Mouse (Mus musculus): ENCODE data around the gene Vps41. TPM values are rescaled to one million over a fixed set of nuclear protein-coding genes. Genes with fewer than 3 reads are reported as not detected.

The Vps41 gene
- polyA plus RNA-seq, 1 experiment from 2014 or later, result 52.7 TPM

DNA sequence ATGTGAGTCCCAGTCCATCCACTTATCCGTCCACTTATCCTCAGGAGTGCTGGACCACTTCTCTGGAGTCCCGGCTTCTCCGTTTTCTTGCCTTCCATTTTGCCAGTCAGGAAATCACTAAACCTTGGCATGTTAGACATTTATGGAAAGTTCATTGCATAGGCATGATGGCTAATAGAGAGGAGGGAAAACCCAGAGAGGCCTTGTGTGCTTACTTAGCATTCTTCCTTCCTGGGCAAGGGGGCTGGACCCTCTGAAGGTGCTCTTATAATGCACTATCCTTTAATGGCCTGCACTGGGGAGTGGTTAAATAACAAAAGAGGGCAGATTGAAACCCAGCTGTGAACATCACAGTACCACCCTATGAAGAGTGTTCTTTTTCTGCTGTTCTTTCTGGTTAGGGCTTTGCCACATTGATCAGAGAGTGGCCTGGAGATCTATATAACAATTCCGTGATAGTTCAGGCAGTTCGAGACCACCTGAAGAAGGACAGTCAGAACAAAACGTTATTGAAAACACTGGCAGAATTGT, 124.7 kb downstream of the Vps41 start:
- H3K9ac ChIP-seq, result no peak overlapping the region
- no peak for ATAC-seq (ENCODE audit: insufficient number of reproducible peaks, low FRiP score)
- no peak overlapping the region for H3K27ac ChIP-seq (ENCODE audit: poor library complexity, severe bottlenecking)
- whole genome bisulfite sequencing, result 84% methylated on average over 6 of the region's 6 CpGs
- peaks cover 5% of the 10 kb centered on the region for H3K36me3 ChIP-seq
- no peaks in the 10 kb centered on the region for H3K9me3 ChIP-seq (replicated peaks)
- no peaks in the 10 kb centered on the region for H3K4me1 ChIP-seq (replicated peaks)
- H3K27me3 ChIP-seq (replicated peaks), result no peaks in the 10 kb centered on the region
- H3K4me2 ChIP-seq, result no peak overlapping the region
- H3K4me3 ChIP-seq, result no peak overlapping the region

DNA sequence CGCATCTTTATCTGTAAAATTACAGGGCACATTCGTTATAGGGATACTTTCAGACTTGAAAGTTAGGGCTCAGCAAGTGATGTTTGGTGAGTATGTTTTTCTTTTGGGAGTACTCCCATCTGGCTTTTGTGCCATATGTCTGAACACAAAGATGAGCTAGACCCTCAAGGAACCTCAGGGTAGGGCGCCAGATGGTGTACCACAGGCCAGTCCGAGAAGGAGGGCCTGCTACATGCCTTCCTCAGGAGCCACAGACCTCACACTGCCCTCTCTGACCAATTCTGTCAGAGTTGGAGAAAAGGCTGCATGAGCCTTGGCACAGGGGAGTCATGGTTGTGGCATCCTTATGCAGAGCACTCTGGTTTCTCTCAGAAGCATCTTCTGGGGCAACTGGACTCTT, 125.5 kb downstream of the Vps41 start:
- peaks cover 5% of the 10 kb centered on the region for H3K36me3 ChIP-seq
- no peak overlapping the region for H3K27ac ChIP-seq (ENCODE audit: poor library complexity, severe bottlenecking)
- H3K9ac ChIP-seq, result no peak overlapping the region
- H3K4me3 ChIP-seq, result no peak overlapping the region
- WGBS, result 80% methylated on average over 4 of the region's 4 CpGs
- H3K9me3 ChIP-seq (replicated peaks), result no peaks in the 10 kb centered on the region
- H3K27me3 ChIP-seq (replicated peaks), result no peaks in the 10 kb centered on the region
- ATAC-seq (ENCODE audit: insufficient number of reproducible peaks, low FRiP score), result no peak
- H3K4me2 ChIP-seq, result no peak overlapping the region
- H3K4me1 ChIP-seq (replicated peaks), result peaks cover 3% of the 10 kb centered on the region; the same call in 1 of the 2 replicates

- no peak for ATAC-seq (ENCODE audit: insufficient number of reproducible peaks, low FRiP score)
- Histone ChIP-seq H3K4me3 (no peak overlapping the region), H3K9me3 (replicated peaks) (no peaks in the 10 kb centered on the region), H3K27ac (ENCODE audit: poor library complexity, severe bottlenecking) (no peak overlapping the region), H3K4me1 (replicated peaks) (peaks cover 4% of the 10 kb centered on the region; the same call in 1 of the 2 replicates), H3K36me3 (peaks cover 8% of the 10 kb centered on the region), H3K27me3 (replicated peaks) (no peaks in the 10 kb centered on the region), H3K9ac (no peak overlapping the region), H3K4me2 (no peak overlapping the region)
- WGBS, result 93% methylated on average over 1 of the region's 1 CpGs
These were observed 126.5 kb downstream of the Vps41 start for GRCm38 (mm10) chr13:18843546-18843945.

GRCm38 (mm10) chr13:18847386-18847785, 130.3 kb downstream of the Vps41 start:
- peaks cover 4% of the 10 kb centered on the region; the same call in 1 of the 2 replicates for H3K4me1 ChIP-seq (replicated peaks)
- peaks cover 16% of the 10 kb centered on the region for H3K36me3 ChIP-seq
- no peak overlapping the region for H3K27ac ChIP-seq (ENCODE audit: poor library complexity, severe bottlenecking)
- ATAC-seq (ENCODE audit: insufficient number of reproducible peaks, low FRiP score), result no peak
- H3K4me2 ChIP-seq, result no peak overlapping the region
- no peaks in the 10 kb centered on the region for H3K9me3 ChIP-seq (replicated peaks)
- no peak overlapping the region for H3K9ac ChIP-seq
- no peaks in the 10 kb centered on the region for H3K27me3 ChIP-seq (replicated peaks)
- no peak overlapping the region for H3K4me3 ChIP-seq
- 21% methylated on average over 3 of the region's 3 CpGs for WGBS

DNA sequence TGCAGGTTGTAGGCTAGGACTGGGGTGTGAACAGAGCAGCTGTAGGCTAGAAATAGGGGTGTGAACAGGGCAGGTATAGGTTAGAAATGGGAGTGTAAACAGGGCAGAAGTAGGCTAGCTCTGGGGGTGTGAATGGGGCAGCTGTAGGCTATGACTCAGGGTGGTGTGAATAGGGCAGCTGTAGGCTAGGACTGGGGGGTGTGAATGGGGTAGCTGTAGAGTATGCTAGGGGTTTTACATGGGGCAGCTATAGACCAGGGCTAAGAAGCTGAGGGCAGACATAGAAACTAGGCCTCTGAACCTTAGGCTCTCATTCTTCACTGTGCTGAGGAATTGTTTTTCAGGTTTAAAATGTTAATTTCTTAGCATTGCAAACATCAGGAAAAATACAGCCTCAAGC, 132.5 kb downstream of the Vps41 start:
- no peak overlapping the region for H3K27ac ChIP-seq (ENCODE audit: poor library complexity, severe bottlenecking)
- H3K4me2 ChIP-seq, result no peak overlapping the region
- no peak overlapping the region for H3K9ac ChIP-seq
- H3K4me3 ChIP-seq, result no peak overlapping the region
- no peak for ATAC-seq (ENCODE audit: insufficient number of reproducible peaks, low FRiP score)
- H3K4me1 ChIP-seq (replicated peaks), result peaks cover 4% of the 10 kb centered on the region; the same call in 1 of the 2 replicates
- H3K27me3 ChIP-seq (replicated peaks), result no peaks in the 10 kb centered on the region
- H3K9me3 ChIP-seq (replicated peaks), result no peaks in the 10 kb centered on the region
- H3K36me3 ChIP-seq, result peaks cover 19% of the 10 kb centered on the region

- H3K4me2 ChIP-seq, result no peak overlapping the region
- H3K4me1 ChIP-seq (replicated peaks), result peaks cover 4% of the 10 kb centered on the region; the same call in 1 of the 2 replicates
- ATAC-seq (ENCODE audit: insufficient number of reproducible peaks, low FRiP score), result no peak
- H3K9ac ChIP-seq, result no peak overlapping the region
- peaks cover 17% of the 10 kb centered on the region for H3K36me3 ChIP-seq
- no peaks in the 10 kb centered on the region for H3K9me3 ChIP-seq (replicated peaks)
- H3K4me3 ChIP-seq, result no peak overlapping the region
- no peaks in the 10 kb centered on the region for H3K27me3 ChIP-seq (replicated peaks)
- no peak overlapping the region for H3K27ac ChIP-seq (ENCODE audit: poor library complexity, severe bottlenecking)
- WGBS, result 72% methylated on average over 4 of the region's 4 CpGs
These were observed 134.1 kb downstream of the Vps41 start for GRCm38 (mm10) chr13:18851182-18851581.

DNA sequence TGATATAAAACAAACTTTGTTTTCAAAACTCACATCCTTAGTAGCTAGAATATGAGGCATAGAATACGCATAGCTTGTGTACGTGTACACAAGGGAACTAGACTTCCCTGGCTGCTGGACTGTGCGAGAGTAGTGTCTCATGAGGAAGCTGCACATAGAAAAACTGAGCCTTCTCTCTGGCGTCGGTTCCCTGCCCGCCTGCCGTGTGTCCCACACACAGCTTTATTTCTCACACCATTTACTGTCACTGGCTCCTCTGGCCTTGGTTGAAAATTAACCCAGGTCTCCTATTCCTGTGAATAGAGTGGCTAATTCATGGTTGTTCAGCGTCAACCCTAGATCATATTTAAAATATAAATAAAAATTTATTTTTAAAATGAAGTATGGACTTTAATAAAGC, 135.6 kb downstream of the Vps41 start:
- WGBS, result 90% methylated on average over 8 of the region's 8 CpGs
- Histone ChIP-seq H3K36me3 (peaks cover 18% of the 10 kb centered on the region), H3K27ac (ENCODE audit: poor library complexity, severe bottlenecking) (no peak overlapping the region), H3K9me3 (replicated peaks) (no peaks in the 10 kb centered on the region), H3K4me1 (replicated peaks) (no peaks in the 10 kb centered on the region), H3K9ac (no peak overlapping the region), H3K4me3 (no peak overlapping the region), H3K27me3 (replicated peaks) (no peaks in the 10 kb centered on the region), H3K4me2 (no peak overlapping the region)
- ATAC-seq (ENCODE audit: insufficient number of reproducible peaks, low FRiP score), result no peak

DNA sequence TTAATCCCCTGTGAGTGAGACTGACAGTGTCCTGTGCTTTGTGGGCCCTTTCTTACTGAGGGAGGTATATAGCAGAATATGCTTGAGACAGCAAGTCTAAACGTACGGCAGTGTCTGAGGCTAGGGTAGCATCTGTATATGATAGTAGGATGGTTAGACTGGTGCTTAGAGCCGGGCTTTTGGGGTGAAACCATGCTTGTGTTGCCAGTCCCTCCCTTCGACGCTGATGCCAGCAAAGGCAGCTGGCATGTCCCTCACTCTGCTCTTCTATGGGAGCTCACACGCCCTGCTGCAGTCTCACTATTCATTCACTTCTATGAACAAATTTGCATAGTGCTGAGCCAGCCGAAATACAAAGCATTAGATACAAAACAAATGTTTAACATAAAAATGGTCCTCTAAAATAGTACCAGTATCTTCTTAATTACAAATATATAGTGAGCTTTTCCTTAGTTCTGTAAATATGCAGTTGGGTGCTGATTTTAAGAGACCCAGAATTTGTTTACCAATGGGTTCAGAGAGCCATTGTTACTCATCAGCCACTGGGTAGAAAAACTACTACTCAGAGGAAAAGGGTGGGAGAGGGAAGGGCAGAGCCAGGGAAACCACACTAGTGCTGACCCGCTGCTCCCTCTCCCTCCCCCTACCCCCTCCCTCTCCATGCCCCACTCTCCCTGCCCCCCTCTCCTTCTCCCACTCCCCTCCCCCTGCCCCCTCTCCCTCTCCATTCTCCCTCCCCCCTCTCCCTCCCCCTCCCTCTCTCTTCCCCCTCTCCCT, 139.1 kb downstream of the Vps41 start:
- Histone ChIP-seq H3K36me3 (peaks cover 6% of the 10 kb centered on the region), H3K4me2 (no peak overlapping the region), H3K4me3 (no peak overlapping the region), H3K9ac (no peak overlapping the region), H3K9me3 (replicated peaks) (no peaks in the 10 kb centered on the region), H3K4me1 (replicated peaks) (no peaks in the 10 kb centered on the region), H3K27me3 (replicated peaks) (no peaks in the 10 kb centered on the region), H3K27ac (ENCODE audit: poor library complexity, severe bottlenecking) (no peak overlapping the region)
- 80% methylated on average over 8 of the region's 8 CpGs for WGBS
- no peak for ATAC-seq (ENCODE audit: insufficient number of reproducible peaks, low FRiP score)

GRCm38 (mm10) chr13:18858183-18858582, 141.1 kb downstream of the Vps41 start:
- H3K9ac ChIP-seq, result no peak overlapping the region
- WGBS, result 76% methylated on average over 4 of the region's 4 CpGs
- H3K9me3 ChIP-seq (replicated peaks), result no peaks in the 10 kb centered on the region
- no peak overlapping the region for H3K27ac ChIP-seq (ENCODE audit: poor library complexity, severe bottlenecking)
- peaks cover 16% of the 10 kb centered on the region for H3K36me3 ChIP-seq
- no peaks in the 10 kb centered on the region for H3K4me1 ChIP-seq (replicated peaks)
- H3K4me3 ChIP-seq, result no peak overlapping the region
- ATAC-seq (ENCODE audit: insufficient number of reproducible peaks, low FRiP score), result no peak
- H3K4me2 ChIP-seq, result no peak overlapping the region
- H3K27me3 ChIP-seq (replicated peaks), result no peaks in the 10 kb centered on the region

GRCm38 (mm10) chr13:18859389-18859788, 142.3 kb downstream of the Vps41 start:
- Histone ChIP-seq H3K4me1 (replicated peaks) (no peaks in the 10 kb centered on the region), H3K36me3 (peaks cover 26% of the 10 kb centered on the region), H3K4me3 (no peak overlapping the region), H3K27ac (ENCODE audit: poor library complexity, severe bottlenecking) (no peak overlapping the region), H3K27me3 (replicated peaks) (no peaks in the 10 kb centered on the region), H3K9ac (no peak overlapping the region), H3K9me3 (replicated peaks) (no peaks in the 10 kb centered on the region), H3K4me2 (no peak overlapping the region)
- 73% methylated on average over 3 of the region's 3 CpGs for WGBS
- no peak for ATAC-seq (ENCODE audit: insufficient number of reproducible peaks, low FRiP score)

DNA sequence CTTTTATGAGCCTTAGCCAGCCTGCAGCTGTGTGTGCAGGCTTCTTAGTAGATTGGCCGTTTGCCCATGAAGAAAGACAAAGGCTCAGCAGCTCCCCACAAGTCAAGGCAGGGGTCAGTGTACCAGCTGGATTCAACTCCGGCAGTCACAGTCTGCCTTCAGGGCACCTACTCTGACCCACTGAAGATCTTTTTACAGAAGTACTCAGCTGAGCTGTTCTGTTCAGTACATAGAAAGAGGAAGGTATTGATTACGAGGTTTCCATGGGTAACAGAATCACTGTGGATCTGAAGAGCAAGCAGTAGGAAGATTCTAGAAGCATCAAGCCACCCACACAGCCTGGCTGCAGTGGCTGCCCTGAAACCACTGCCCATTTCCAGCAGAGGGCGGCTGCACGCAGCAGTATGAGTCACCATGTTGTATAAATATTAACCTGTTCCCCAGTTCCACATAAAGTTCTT, 151.0 kb downstream of the Vps41 start:
- Histone ChIP-seq H3K27ac (ENCODE audit: poor library complexity, severe bottlenecking) (no peak overlapping the region), H3K36me3 (peaks cover 26% of the 10 kb centered on the region), H3K27me3 (replicated peaks) (no peaks in the 10 kb centered on the region), H3K9me3 (replicated peaks) (no peaks in the 10 kb centered on the region), H3K4me1 (replicated peaks) (0 out of 2 replicates have a peak, but pooled peaks cover 3% of the 10 kb centered on the region), H3K4me2 (no peak overlapping the region), H3K4me3 (no peak overlapping the region), H3K9ac (no peak overlapping the region)
- no peak for ATAC-seq (ENCODE audit: insufficient number of reproducible peaks, low FRiP score)
- 61% methylated on average over 5 of the region's 5 CpGs for WGBS
